ENCODE assay signal across 8 mouse cellular contexts in genomic region chr16:30973416-30973815, GRCm38 (mm10).
A peak's percentile ranks its signal among the peaks of the same experiment; 100 is the strongest.
DNase-seq lines count a peak whose midpoint lies in the region; ATAC-seq and TF ChIP-seq lines count a peak whose summit lies in the region.

No protein-coding gene starts in this region.

- TF ChIP-seq RAD21 in MEL (IDR thresholded peaks at IDR 0.05; ENCODE audit: low read depth, low read length), result no peak

- 9% methylated on average over 6 of the region's 6 CpGs for WGBS in heart, embryonic 16.5 days
- 60% methylated on average over 6 of the region's 6 CpGs for WGBS in liver, embryonic 12.5 days (ENCODE audit: insufficient replicate concordance)

- TF ChIP-seq EP300 in MEL (IDR thresholded peaks at IDR 0.05; ENCODE audit: low read depth in 1 of 2, low read length in 2 of 2), result no peak

- H3K9ac ChIP-seq in MEL (ENCODE audit: control insufficient read depth, low read depth, low read length, poor library complexity, severe bottlenecking), result no peak overlapping the region
- peak overlapping the region; percentile 56; the same call in 1 of the 2 replicates for H3K9ac ChIP-seq in heart, embryonic 16.5 days (ENCODE audit: low read length)
- no peak overlapping the region for H3K9ac ChIP-seq in liver, embryonic 12.5 days

- H3K36me3 ChIP-seq in MEL (ENCODE audit: control insufficient read depth in 1 of 2, insufficient read depth in 2 of 2, low read length in 2 of 2), result 0 out of 4 replicates have a peak, but pooled peaks cover 0 to 2% of the 10 kb centered on the region in 2 experiments
- no peaks in the 10 kb centered on the region for H3K36me3 ChIP-seq in heart, embryonic 16.5 days (ENCODE audit: control insufficient read depth, insufficient read depth)
- no peaks in the 10 kb centered on the region for H3K36me3 ChIP-seq in liver, embryonic 12.5 days

- no peak overlapping the region for H3K4me2 ChIP-seq in heart, embryonic 16.5 days (ENCODE audit: low read depth, low read length)
- no peak overlapping the region for H3K4me2 ChIP-seq in liver, embryonic 12.5 days

- ATAC-seq in heart, embryonic 16.5 days (replicated peaks; ENCODE audit: extremely low read depth, insufficient read depth, low FRiP score), result peak; percentile 76
- no peak for ATAC-seq in liver, embryonic 12.5 days

- H3K27ac ChIP-seq in MEL (ENCODE audit: control insufficient read depth, low read depth, low read length), result no peak overlapping the region
- H3K27ac ChIP-seq in heart, embryonic 16.5 days (ENCODE audit: low read length), result peak overlapping the region; percentile 81
- peak overlapping the region; percentile 26; the same call in 1 of the 2 replicates for H3K27ac ChIP-seq in liver, embryonic 12.5 days

- no peaks in the 10 kb centered on the region for H3K9me3 ChIP-seq in MEL (replicated peaks; ENCODE audit: insufficient read depth, low read length)
- H3K9me3 ChIP-seq in heart, embryonic 16.5 days (replicated peaks; ENCODE audit: control insufficient read depth, low read length), result no peaks in the 10 kb centered on the region
- no peaks in the 10 kb centered on the region for H3K9me3 ChIP-seq in liver, embryonic 12.5 days (replicated peaks)

- H3K79me2 ChIP-seq in MEL (ENCODE audit: control insufficient read depth, insufficient read depth, low read length, poor library complexity), result no peaks in the 10 kb centered on the region

- peak; percentile 61 to 71 for DNase-seq in cerebellum, postnatal 25 days
- no peak for DNase-seq in cerebellum, postnatal 4 days (ENCODE audit: low spot score in 2 of 2)
- DNase-seq in MEL (ENCODE audit: low read depth, low spot score), result peak; percentile 11
- DNase-seq in layer of hippocampus, adult 9-11 months, result no peak
- DNase-seq in frontal cortex, postnatal 10 days (ENCODE audit: low spot score in 2 of 2), result no peak
- no peak for DNase-seq in ovary, postnatal 10 days (ENCODE audit: low spot score)

- no peak for TF ChIP-seq CTCF in MEL (IDR thresholded peaks at IDR 0.05 in 2 of 3, conservative IDR thresholded peaks at IDR 0.05 in 1 of 3; ENCODE audit: control insufficient read depth in 1 of 3, insufficient read depth in 1 of 3, low read depth in 2 of 3, low read length in 3 of 3, poor library complexity in 1 of 3, severe bottlenecking in 1 of 3)

- no peak overlapping the region for H3K4me3 ChIP-seq in MEL (ENCODE audit: control insufficient read depth in 1 of 2, insufficient read depth in 1 of 2, low read depth in 2 of 2, low read length in 2 of 2)
- H3K4me3 ChIP-seq in heart, embryonic 16.5 days (ENCODE audit: low read length), result no peak overlapping the region
- no peak overlapping the region for H3K4me3 ChIP-seq in liver, embryonic 12.5 days

- TF ChIP-seq POLR2A in MEL (IDR thresholded peaks at IDR 0.05; ENCODE audit: control insufficient read depth in 1 of 2, insufficient read depth in 1 of 2, low read depth in 1 of 2, low read length in 2 of 2, poor library complexity in 1 of 2), result no peak

- no peaks in the 10 kb centered on the region for H3K27me3 ChIP-seq in MEL (ENCODE audit: control insufficient read depth in 1 of 2, insufficient read depth in 2 of 2, low read length in 2 of 2)
- no peaks in the 10 kb centered on the region for H3K27me3 ChIP-seq in heart, embryonic 16.5 days (ENCODE audit: control insufficient read depth, insufficient read depth, low read length)
- H3K27me3 ChIP-seq in liver, embryonic 12.5 days (replicated peaks), result no peaks in the 10 kb centered on the region

- no peaks in the 10 kb centered on the region for H3K4me1 ChIP-seq in MEL (ENCODE audit: control insufficient read depth in 1 of 2, insufficient read depth in 2 of 2, low read length in 2 of 2)
- H3K4me1 ChIP-seq in heart, embryonic 16.5 days (ENCODE audit: control insufficient read depth, insufficient read depth, low read length), result peaks cover 39% of the 10 kb centered on the region
- peaks cover 69% of the 10 kb centered on the region for H3K4me1 ChIP-seq in liver, embryonic 12.5 days

TF ChIP-seq in MEL, 35 proteins besides CTCF, POLR2A, EP300 and RAD21:
- no peak for TF ChIP-seq NELFE (IDR thresholded peaks at IDR 0.05; ENCODE audit: low read depth, low read length)
- no peak for TF ChIP-seq MXI1 (IDR thresholded peaks at IDR 0.05; ENCODE audit: low read depth, low read length)
- no peak for TF ChIP-seq MEF2A (IDR thresholded peaks at IDR 0.05; ENCODE audit: extremely low read depth, insufficient replicate concordance, low read depth, low read length, poor library complexity, severe bottlenecking)
- no peak for TF ChIP-seq MYC (IDR thresholded peaks at IDR 0.05; ENCODE audit: low read depth, low read length)
- no peak for TF ChIP-seq GATA1 (IDR thresholded peaks at IDR 0.05; ENCODE audit: low read depth, low read length)
- TF ChIP-seq NRF1 (IDR thresholded peaks at IDR 0.05; ENCODE audit: insufficient read depth, low read depth, low read length, poor library complexity, severe bottlenecking), result no peak

Comparison
In these comparisons a context has a peak if more than half of its experiments do, and no peak if none do; other contexts are left out.
1. DNase-seq: peak in cerebellum, postnatal 25 days (2 of 2) and MEL (single experiment); none in cerebellum, postnatal 4 days (0 of 2), layer of hippocampus, adult 9-11 months (single experiment), frontal cortex, postnatal 10 days (0 of 2) and ovary, postnatal 10 days (single experiment).